Mouse (Mus musculus): ENCODE results near the gene Dclk1.

- no peak for TF ChIP-seq POLR2A (IDR thresholded peaks at IDR 0.05; ENCODE audit: insufficient read depth, low read depth, low read length)
- TF ChIP-seq CTCF (IDR thresholded peaks at IDR 0.05) = no peak
- TF ChIP-seq EP300 (IDR thresholded peaks at IDR 0.05; ENCODE audit: insufficient read depth, low read depth, low read length) = no peak
Measured at GRCm38 (mm10) chr3:55438824-55439446, 196.8 kb downstream of the Dclk1 start.

All from heart, adult 2 months (tissue).